Mouse (Mus musculus): ENCODE measurements around the gene B3gnt6.

GRCm38 (mm10) chr7:98145402-98145801, 53.9 kb downstream of the B3gnt6 start, which contains the start of gene Omp:
- TF ChIP-seq CTCF (IDR thresholded peaks at IDR 0.05; ENCODE audit: insufficient read depth, low read depth, low read length) (no peak), POLR2A (IDR thresholded peaks at IDR 0.05; ENCODE audit: insufficient read depth, low read depth, low read length) (no peak)

Data from olfactory bulb, adult 2 months (tissue).